Mouse (Mus musculus) thymus, adult 18-20 months (tissue): ENCODE measurements around the gene 2900026A02Rik.

ENCODE experiments used
- DNase-seq, 2 experiments: peaks; one replicate each; pipeline ENCODE4 v3.0.0; 2022; ENCODE audit warnings: mixed read lengths in 2 of 2

2900026A02Rik gene

GRCm38 (mm10) chr5:113221147-113221865 lies at the start of gene 2900026A02Rik:
Gene 2900026A02Rik (minus strand): TSS chr5:113221236.
- no peak for DNase-seq

DNA sequence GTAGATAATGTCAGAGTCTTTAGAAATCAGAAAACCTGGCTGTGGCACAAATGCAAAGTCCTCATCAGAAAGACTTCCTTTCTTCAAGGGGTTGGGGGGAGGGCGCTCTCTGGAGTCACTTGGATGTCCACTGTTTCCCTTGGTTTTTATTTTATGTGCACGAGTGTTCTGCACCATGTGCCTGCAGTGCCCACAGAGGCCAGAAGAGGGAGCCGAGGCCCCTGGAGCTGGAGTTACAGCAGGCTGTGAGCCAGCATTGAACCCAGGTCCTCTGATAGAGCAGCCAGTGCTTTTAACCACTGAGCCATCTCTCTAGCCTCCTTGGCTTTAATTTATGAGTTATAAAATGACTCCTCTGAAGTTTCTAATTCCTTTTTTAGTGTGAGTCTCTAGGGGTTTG lies 49.0 kb upstream of the 2900026A02Rik start:
- DNase-seq, result no peak

GRCm38 (mm10) chr5:113268246-113268645 lies 47.2 kb upstream of the 2900026A02Rik start:
- DNase-seq, result no peak

- DNase-seq, result no peak
These were observed 44.6 kb upstream of the 2900026A02Rik start for GRCm38 (mm10) chr5:113265637-113266036.

DNA sequence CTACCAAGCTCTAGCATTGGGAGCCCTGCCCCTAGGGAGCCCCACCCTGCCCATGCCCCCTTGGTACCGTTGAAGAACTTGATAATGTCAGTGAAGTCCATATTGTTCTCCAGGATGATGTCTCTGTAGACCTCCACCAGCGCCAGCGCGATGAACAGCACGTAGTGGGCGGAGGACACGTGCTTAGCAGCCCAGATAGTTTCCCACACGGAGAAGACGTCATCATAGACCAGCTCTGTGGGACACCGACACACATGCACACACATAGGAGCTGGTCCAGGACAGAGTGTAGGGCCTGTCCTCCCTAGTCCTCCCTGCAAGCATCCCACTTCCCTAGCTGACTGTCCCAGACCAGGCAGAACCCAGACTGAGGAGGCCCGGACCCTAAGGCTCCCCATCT lies 29.8 kb upstream of the 2900026A02Rik start:
- no peak for DNase-seq

- DNase-seq, result no peak
These were observed 28.4 kb upstream of the 2900026A02Rik start for GRCm38 (mm10) chr5:113249263-113249930.

DNA sequence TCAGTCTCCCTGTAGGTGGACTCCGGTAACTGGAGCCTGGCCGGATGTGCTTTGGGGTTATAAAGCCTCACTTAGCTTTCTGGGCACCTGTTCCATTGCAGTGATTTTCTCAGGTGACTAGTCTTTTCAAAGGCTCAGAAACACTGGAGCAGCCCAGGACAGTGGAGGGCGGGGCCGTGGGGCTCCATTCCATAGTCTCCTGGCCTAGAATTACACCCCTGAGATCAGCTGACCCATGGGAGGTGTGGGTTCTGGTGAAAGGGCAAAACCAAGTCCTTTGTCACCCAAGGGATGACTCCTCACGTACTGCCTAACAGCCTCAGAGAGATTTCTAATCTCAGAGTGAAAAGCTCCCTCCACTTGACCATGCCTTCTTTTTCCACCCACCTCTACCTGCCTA lies 9.2 kb upstream of the 2900026A02Rik start:
- no peak for DNase-seq

DNA sequence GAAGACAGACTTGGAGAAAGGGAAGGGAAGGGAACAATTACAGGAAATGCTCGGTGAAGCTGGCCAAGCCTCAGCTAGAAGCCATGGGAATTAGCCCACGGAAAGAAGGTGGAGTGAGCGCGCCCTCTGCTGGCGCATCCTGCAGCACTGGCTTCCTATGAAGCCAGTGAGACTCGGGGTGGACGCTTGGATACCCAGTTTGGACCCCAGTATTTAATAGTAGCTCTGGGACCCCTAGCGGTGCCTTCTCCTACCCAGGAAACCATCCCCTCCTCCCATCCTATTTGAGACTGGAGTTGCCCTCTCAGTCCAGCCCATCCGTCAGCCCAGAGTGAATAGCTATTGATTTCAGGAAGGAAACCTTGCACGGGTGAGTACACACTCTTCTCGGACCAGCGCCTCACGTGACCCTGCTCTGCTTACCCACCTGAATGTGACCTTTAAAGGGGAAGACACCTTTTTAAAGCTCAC lies 5.6 kb upstream of the 2900026A02Rik start, which contains the start of gene Tmem211:
Gene Tmem211, plus strand, starts transcription at position 278 of the 471 bp plus-strand sequence.
- DNase-seq, result no peak

GRCm38 (mm10) chr5:113225686-113226435 lies 4.8 kb upstream of the 2900026A02Rik start:
- DNase-seq, result no peak

- DNase-seq, result no peak
These were observed 4.2 kb upstream of the 2900026A02Rik start for GRCm38 (mm10) chr5:113225271-113225670.

DNA sequence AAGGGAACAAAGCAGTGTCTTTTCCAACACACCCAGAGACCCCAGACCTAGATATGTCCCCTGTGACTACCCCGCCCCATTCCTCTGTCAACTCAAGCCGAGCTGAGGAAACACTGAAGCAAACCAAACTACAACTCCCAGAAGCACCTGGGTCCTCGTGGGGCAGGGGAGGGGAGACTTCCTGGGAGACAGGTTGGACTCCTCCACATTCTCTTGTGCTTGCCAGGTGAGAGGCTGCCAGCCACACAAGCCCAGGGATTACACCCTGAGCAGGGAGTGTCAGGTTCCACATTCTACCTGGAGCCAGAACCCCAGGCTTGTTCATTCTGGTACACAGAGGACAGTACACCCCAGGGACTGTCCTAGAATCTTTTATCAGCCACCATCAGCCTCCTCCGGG lies 2.9 kb upstream of the 2900026A02Rik start:
- no peak for DNase-seq

DNA sequence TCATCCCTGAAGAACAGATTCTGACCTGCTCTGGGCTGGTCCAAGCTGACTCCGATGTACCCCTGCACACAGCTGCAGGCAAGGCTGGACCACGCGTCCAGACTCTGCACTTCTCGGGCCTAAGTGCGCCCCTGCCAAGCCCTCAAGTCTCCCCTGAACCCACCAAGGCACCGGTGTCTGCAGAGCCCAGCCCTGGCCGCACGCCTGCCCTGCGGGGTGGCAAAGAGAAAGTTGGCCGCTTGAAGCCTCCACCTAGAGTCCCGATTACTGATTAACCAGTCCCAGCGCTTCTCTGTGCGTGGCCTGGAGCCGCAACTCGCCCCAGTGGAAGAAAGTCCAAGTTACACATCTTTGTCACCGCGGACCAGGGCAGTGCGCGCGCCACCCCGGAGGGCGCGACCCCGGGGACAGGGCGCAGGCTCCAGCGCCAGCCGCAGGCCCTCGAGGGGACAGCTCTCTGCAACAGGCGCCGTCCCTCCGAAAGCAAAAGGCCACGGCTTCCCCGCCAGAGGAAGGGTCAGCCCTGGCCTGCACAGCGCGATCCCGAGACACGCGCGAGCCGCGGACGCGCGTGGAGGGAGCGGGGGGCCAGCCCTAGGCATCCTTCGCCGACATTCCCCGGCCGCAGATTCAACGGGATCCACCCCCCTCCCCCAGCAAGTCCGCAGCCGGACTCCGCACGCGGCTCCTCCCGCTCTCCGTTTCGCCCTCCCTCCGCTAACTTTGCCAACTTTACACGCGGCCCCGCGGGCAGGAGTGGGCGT lies 471 bp downstream of the 2900026A02Rik start:
- DNase-seq, result no peak

DNA sequence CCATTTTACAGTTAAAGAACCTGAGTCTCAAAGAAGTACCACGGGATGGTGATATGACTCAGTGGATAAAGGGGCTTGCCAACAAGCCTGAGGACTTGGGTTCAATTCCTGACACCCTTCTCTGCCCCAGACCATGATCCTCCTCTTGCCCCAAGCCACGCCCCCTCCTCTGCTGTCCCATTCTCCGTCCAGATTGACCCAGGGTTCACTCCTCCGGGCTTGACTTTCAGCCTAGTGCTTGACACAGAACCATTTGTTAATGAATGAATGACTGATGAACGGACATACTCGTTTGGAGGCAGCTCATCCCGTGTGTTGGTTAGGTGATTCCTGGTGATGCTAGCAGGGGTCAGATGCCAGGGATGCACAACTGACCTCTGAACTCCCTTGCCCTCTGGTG lies 1.2 kb downstream of the 2900026A02Rik start:
- DNase-seq, result no peak

DNA sequence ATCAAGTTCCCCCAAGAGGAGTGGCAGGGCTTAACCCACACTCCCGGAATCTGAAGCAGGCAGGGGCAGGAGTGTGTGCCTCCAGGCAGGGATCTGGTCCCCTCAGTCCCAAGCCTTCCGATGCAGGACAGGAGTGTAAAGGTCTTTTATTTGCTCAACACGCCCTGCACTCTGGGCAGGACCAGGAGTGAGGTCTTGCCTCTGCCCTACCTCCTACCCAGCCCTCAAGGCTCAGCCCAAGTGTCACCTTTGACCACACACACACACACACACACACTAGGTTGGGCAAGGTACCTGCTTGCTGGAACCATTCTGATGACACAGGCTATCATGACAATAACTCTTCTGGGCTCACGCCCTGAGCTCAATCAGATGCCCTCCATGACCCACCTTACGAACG lies 1.6 kb downstream of the 2900026A02Rik start:
- DNase-seq, result no peak

GRCm38 (mm10) chr5:113218617-113219235 lies 2.3 kb downstream of the 2900026A02Rik start:
- no peak for DNase-seq

DNA sequence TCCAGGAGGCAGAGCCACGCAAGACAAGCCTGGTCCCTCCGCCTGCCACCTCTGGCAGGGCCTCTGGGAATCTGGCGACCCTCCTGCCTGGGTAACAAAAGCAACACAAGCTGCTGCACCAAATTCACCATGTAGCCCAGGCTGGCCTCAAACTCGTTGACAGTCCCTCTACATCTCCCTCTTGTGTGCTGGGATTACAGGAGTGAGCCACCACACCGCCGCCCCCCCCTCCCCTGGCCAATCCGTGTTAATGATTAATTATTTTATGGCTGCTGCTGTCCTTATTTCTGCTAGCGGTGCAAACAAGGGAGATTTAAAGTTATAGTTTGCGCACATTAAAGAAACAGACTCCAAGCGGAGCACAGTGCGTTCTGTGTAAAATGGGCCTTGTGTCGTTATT lies 4.0 kb downstream of the 2900026A02Rik start:
- DNase-seq, result no peak

DNA sequence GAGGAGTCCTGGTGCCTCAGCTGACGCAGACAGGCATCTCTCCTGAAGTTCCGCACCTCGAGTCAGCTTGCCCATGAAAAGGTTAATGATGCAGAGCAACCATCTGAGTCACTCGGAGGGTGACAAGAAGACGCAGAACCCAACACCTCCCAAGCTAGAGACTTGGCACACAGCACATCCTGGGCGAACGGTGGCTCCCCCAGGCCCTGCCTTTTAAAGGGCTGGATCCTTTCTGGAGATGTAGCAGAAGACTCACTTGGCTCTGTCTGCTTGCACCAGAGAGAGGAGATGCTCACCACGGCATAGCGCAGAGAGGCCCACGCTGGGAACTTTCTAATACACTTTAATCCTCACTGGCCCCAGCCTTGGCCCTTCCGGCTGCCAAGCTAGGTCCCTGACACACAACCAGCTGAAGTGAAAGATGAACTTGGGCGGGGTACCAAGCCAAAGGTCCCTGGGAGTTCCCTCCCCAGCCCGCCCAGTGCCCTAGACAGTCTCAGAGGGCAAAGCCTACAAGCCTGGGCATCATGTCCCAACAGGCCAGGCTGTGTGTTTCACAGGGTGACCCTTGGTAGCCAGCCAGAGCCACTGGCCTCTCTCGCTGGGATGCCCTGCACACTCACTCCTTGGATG lies 4.6 kb downstream of the 2900026A02Rik start:
- no peak for DNase-seq

GRCm38 (mm10) chr5:113215610-113216011 lies 5.4 kb downstream of the 2900026A02Rik start:
- no peak for DNase-seq

DNA sequence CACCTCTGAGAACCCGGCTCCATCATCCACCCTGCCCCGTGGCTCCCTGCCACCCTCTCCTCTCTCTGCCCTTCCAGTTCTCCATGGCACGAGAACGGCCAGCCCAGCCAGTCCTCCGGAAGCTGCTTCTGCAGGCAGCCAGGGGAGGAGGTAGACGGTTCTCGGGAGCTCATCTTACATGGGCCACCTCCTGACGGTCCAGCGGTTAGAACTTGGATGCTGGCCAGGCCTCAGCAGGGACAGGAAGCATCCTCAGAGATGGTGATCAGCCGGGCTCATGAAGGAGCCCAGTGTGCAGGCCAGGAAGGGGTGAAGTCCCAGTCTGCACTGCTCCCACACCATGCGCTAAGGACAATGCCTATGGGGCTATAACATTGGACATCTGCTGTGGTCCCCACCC lies 6.6 kb downstream of the 2900026A02Rik start:
- DNase-seq, result no peak

DNA sequence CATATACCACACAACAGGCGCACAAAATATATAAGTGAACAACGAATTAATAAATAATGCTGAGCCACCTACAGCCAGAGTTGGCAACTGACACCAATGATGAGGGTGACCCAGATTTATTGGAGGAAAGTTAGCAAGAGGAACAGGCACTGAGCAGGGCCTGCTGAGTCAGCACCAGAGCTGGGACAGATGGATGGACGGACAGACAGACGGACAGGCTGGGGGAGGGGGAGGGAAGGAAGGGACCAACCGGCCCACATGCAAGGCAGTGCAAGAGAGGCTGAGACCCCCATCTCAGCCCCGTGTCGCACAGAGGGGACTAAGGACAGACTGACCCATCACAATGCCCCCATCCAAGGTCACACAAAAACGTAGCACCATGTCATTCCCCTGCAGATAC lies 7.0 kb downstream of the 2900026A02Rik start:
- no peak for DNase-seq

DNA sequence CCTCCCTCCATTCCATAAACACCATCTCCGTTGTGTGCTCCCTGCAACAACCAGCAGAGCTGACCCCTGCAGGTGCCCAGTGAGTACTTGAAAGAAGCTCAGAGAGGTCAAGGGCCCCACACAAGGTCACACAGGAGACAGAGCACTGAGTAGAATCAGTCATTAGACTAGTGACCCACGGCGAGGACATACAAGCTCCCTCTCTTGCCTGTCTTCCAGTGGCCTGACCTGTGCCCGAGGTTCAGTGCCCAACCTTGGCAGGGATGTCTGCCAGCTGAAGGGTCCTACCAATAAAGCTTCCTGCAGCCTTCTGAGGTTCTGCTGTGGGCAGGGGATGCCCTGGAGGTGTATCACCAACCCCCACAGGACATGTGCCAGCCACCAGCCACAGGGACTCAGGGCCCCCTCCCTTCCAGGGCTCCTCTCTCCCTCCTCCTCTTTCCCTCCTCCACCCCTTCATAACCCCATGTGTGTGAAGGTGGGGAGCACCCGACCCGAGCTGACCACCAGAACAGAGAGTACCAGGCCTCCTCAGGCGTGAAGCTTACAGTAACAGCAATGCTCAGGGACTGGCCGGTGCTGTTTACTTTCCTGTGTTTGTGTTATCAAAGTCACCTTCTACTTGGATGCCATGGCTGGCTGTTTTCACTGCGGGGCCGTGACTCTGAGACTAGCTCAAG lies 8.7 kb downstream of the 2900026A02Rik start:
- DNase-seq, result no peak
